Mouse (Mus musculus): ENCODE measurements around the gene Egfr.

Egfr gene

DNA sequence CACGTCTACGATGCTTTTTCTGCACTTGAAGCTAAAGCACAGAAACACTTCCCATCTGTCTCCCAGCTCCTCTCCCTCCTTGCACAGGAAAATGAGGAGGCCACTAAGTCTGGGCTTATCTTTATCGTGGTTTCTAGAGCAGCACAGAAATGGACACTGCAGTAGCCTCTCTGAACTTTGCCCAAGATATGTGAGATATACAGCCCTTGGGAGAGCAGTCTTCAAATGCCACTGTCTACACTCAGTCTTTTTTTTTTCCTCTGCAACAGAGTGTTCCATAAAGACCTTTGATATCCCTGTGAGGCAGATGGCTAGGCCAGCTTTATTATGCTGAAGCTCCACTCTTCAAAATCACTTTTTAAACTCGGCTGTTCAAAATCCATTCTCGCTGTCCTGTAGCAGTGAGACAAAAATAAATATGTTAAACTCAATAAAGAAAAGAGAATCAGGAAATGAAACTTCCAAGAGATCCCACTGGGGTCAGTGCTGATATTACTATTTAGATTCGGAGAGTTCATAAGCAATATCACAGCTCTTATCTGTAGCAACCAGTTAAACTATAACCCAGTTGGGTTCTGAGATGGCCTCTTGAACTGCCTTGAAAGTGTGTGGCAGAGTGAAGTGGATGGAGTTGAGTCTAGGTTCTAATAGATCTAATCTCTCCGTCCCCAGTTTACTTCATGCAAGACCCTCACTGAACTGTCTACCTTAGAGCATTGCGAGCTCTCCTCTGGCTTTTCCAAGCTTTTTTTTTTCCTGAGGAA is 148.8 kb downstream of the Egfr start:
- no peak for DNase-seq

DNA sequence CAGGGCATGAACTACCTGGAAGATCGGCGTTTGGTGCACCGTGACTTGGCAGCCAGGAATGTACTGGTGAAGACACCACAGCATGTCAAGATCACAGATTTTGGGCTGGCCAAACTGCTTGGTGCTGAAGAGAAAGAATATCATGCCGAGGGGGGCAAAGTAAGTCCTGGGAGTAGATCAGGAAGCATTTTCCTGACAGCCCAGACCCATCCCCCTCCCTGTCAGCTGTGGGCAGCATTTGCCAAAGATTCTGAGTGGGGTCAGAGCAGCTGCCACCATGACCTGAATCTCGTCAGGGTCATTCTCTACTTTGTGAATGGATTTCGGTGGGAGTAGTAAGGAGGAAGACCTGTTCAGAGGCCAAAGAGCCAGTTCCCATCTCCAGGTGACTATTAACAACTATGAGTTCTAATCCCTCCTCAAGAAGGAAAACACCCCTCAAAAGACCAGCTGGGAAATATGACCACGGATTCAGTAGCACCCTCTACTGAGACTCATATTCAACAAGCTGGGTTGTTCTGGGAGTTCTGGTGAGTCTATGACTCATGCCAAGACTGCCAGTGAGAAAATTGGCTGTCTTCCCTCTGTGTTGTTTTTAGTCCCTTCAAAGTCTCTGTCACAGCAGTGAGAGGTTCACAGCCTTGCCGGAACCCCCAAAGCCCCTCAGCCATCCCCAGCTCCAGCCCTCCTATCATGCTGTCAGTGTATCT is 152.5 kb downstream of the Egfr start:
- DNase-seq, result no peak

DNA sequence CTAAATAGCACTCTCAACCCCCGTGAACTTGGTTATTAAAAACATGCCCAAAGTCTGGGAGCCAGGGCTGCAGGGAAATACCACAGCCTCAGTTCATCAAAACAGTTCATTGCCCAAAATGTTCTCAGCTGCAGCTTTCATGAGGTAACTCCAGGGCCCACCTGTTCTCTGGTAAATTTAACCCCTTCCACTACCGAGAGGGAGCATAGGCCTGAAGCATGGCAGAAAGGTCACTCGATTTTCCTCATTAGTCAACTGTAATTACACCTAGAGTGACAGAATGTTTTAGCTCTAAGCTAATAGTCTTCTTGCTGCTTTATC is 153.0 kb downstream of the Egfr start:
- DNase-seq, result no peak

DNA sequence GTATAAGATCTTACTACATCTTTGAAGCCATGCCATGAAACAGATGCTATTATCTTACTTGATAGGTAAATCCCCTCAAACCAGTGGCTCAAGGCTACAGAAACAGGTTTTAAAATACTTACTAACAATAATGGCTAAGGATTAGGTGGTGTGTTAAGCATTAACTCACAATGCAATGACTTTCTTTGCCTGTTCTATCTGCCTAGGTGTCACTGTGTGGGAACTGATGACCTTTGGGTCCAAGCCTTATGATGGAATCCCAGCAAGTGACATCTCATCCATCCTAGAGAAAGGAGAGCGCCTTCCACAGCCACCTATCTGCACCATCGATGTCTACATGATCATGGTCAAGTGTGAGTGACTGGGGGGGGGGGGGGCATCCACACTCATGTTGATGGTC is 154.5 kb downstream of the Egfr start:
- DNase-seq, result no peak

DNA sequence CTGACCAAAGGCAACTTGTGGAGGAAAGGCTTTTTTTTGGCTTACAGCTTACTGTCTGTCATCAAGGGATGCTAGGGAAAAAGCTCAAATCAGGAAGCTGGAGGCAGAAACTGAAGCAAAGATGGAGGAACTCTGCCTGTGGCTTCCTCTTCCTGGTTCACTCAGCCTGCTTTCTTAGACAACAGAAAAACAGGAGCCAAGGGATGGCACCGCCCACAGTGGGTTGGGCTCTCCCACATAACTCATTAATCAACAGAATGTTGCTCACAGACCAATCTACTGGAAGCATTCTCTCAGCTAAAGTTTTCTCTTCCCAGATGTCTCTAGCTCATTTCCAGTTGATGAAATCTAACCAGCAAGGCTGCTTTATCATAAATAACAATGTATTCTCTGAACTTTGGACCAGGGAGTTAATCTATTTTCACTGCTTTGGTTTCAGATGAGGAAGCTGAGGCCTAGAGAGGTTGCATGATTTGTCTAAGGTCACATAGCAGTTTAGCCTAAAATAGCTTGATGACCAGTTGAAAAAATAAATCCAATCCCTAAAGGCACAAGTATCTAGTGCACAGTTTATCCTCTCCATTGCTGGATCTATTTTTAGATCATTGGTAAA is 155.6 kb downstream of the Egfr start:
- DNase-seq, result no peak

DNA sequence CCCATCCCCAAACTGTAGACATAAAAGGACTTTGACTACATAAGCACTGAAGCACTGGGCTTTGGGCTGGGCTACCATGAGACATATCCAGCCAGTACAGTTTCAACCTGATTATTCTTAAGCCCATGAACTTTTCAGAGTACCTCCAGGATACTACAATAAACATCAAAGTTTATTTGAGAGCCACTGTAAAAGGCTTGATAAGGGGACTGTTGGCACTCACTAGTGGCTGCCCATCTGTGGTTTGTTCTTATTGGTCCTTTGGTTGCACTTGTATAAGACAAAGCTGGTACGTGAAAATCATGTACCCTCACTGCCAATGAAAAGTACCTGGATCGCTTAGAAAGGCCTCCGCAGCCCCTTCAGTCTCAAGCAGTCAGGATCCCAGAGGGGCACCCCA is 162.8 kb downstream of the Egfr start:
- DNase-seq, result no peak

DNA sequence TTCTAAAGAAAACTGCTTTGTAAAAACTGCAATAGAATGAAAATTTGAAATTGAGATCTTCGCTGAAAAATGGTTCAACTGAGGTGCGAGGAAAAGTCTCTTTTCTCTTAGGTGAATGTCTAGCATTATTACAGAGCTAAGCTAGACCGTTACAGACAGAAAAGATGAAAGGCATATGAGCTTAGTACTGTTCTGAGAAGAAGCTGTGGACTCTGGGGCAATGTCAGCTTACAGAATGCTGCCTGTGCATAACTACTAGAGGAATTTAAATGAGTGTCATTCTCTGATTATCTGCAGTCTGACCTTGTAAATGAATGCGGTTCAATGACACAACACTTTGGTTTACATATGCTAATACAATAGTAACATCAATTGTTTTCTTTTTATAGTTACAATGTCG is 163.8 kb downstream of the Egfr start:
- DNase-seq, result no peak

DNA sequence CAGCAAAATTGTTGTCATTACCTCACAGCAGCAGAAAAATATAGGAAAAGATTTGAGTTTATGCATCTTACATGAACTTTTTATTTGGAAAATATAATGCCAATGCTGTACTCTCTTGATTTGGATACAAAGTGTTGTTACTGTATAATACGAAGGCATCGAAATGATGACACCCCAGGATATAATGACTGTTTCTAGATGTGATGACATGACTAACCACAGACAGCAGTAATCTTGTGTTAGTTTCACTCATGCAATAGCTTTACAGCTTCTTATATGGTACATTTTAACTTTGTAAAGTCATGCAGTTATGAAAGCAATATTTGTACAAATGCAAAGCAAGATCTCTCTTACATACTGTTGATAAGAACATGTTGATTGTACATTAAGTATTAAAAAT is 165.5 kb downstream of the Egfr start:
- DNase-seq, result no peak

DNA sequence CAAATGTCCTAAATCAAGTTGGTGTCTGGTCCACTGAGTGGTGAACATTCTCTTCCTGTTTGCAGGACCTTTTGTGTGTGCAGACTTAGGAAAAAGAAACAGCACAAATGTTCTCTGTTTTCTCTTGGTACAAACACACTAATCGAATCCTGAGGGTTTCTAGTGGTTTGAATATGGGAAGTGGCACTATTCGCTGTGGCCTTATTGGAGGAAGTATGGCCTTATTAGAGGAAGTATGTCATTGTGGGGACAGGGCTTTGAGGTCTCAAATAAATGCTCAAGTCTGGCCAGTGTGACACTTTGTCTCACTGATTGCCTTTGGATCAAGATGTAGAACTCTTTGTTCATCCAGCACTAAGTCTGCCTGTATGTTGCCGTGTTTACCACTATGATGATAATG is 180.2 kb downstream of the Egfr start:
- peak in 1 of 2 experiments; percentile 4 for DNase-seq

DNA sequence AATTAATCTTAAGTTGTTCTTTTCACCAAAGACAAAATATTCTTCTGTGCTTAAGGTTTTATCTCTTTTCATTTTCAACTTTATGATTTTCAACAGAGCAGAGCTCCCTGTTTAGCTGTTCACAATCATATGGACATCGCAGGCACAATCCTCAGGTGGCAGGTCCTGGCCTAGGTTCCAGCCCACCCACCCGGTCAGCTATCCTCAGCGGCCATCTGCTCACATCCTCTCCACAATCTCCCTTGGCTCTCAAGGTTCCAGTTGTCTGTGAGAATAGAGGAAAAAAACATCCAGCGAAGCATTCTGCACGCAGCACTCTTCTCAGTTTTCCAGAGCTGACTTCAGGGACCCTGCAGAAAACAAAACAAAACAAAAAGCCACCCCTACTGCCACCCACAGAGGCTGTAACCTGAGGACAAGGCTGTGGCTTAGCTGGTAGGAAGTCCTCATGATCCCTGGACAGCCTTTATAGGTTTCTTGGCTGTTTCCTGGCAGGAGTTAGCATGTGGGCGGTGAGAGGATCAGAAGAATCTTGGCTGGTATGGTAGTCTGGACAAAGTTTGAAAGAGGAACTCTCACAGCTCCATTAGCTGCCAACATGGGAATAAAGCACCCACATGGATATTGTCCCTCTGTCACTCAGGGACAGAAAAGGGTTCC is 183.7 kb downstream of the Egfr start:
- no peak for DNase-seq

DNA sequence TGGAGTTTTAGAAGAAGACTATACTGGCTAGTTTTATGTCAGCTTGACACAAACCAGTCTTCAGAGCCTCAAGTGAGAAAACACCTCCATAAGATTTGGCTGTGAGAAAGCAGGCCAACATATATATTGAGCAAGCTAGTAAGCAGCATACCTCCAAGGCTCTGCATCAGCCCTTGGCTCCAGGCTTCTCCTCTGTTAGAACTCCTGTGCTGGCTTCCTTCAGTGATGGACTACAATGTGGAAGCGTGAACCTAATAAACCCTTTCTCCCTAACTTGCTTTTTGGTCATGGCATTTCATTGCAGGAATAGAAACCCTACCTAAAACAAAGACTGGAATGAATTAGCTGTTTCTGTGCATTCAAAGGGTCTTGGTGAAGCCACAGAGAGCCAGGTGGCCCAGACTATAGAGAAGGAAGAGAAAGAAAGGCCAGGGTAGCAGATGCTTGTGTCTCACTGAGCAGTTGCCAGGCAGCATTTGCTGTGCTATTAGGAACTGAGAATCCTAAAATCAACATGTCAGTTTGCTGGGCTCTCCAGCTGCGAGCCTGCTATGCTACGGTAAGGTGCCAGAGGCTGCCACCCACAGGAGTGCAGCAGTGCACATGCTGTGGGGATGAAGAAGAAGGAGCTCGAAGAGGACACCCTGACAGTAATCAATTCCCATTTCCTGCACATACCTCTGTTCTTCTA is 189.2 kb downstream of the Egfr start:
- DNase-seq, result no peak

DNA sequence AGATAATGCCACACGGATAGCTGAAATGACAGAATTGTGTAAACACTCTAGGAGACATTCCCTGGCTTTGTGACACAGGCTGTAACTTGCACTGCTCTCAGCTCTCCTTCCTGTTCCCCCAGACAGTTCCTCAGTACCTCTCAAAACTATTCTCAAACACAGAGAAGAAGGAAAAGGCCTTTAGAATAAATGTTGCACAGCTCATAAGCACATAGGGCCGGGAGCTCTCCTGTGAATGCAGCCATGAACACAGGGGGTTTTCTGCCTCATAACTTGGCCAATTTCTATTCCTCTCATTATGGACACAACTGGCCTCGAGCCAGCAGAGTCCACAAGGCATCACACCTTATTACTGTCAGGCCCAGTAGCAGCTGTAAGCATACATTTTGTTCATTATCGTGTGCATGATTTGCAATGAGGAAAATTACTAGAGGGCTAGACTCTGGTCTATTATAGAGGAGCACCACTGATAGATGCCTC is 190.0 kb downstream of the Egfr start:
- no peak for DNase-seq

DNA sequence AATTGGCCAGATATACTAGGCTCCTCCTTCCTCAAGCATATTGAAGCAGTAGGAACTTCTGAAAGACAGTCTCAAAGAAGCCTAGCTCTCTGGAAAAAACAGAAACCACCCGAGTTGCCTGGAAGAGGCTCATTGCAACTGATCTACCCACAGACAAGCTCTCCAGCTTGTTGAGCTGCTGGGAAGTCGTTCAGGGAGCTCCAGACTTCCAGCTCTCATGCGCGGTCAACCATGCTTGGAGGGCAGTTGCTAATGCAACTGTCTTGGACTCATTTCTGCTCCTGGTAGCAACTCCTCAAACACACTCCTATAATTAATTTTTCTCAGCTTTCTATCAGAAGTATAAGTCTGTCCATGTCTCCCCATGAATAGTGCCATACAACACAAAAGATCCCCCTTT is 191.0 kb downstream of the Egfr start:
- no peak for DNase-seq

DNA sequence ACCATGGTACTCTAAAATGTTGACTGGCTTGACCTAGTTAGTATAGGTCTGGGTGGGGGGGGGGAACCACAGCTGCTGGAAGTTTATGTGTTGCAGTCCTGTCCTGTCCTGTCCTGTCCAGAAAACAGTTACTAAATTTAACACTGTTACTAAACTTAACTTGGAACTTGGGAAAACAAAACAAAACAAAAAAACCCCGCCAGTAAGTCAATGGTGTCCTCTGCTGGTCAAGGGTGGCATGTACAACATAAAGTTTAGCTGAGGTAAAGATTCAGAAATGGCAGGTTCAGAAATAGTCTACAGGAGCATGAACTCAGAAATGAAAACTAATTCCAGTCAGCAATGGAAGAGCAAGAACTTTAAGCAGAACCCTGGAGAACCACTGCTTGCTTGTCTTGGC is 196.8 kb downstream of the Egfr start:
- peak; percentile 25 to 40 for DNase-seq

DNA sequence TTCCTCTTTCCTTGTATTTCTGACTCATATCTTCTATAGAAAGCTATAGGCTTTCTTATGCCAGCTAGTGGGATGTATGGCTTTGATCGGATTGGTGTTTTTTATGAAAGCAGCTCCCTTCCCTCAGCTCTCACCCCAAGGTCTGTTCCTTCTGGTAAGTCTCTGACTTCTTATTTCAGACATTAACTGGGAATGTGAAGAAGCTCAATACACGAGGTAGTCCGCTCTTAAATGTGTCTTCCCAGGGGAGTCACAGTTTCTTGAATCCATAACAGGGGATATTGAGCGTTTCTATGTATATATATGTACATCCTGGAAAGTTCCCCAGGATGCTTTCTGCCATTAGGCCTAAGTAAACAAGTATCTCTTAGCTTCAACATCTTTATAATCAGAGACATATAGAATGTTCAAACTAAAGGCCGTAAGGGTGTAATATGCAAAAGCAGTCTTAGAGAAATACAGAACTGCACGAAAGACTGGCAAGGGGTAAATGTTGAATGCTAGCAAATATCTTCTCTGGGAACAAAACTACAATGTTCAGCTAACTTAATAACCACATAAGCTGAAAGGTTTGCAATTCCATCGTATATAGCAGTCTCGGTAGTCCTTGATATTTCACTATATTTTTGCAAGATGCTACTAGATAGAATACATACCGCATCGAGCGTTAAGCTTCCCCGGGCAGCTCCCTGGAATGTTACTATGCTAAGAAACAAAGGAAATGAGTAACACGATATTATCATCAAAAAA is 198.4 kb downstream of the Egfr start:
- DNase-seq, result no peak

DNA sequence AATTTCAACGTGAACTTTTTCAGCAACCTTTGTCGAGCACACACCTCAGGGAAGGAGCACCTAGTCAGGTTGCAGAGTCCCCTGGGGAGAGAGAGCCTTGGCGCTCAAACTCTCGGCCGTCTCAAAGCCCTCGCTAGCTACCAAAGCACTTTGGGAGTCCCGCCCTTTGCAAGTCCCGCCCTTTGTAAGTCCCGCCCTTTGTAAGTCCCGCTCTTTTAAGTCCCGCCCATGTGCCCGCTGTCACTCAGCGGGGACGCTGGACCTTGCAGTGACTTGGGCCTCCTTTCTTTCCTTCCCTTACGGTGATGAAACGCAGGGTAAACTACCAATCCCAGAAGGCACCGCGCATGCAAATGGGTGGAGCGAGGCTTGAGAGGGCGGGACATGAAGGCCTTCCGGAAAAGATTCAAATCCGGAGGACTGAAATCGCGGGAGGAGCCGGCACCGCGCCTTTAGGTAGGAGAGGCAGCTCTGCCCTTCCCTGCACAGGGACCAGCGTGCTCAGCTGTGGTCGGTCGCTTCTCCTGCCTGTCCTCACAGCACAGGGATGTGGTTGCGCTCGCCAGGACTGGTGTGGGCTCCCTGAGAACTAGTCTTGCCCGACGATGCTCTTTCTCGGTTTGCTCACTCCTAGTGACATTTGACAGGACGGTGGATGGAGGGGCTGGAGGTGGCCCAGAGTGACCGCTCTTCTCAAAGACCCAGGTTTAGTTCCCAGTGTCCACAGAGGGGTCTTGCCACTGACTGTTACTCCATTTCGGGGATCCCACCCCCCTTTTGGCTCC is 199.2 kb downstream of the Egfr start, which contains the start of gene Fbxo48:
Gene Fbxo48 (plus strand): TSS at position 400 of the 785 bp plus-strand sequence.
- DNase-seq, result peak; percentile 96 to 98

DNA sequence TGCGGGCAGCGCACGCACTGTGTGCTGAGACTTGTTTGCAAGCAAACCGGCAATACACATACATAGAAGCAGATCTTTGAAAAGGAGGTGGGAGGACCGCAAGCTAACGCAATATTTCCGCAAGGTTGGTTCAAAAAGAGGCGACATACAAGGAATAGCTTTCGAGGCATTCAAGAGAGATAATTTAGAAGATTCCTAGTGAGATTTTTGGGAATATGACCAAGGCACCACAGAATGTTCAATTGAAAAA is 199.7 kb downstream of the Egfr start:
- no peak for DNase-seq

DNA sequence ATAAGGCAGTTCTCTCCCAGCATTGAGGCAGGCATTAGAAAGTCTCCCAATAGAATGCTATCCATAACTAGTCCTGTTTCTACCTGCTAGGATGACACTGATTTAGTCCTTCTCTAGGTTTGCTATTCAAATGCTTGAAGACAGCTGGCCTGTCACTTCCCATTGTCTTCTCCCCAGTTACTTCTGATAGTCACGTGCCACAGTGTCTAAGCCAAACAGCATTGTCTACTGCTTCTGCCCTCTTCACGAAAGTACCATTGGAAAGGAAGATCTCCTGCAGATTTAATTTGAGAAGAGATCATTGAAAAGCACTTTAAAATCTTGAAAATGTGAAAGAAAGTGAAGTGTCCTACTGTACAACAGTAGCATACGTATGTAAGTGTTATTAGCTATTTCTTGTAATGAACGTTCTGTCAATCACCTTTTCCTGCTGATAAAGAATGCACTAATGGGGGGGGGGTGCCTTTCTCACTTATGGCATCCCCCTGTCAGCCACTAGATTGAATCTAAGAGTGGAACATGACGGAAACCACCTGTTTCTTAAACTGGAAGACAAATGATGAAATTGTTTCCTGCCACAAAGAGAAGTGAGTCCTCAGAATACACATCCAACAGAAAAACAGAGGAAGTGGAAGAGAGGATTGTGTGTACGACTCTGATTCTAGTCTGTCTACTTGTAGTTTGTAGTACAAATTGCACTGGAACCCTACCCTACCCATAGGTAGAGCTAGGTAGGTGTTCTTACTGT is 204.3 kb downstream of the Egfr start:
- DNase-seq, result peak; percentile 18 to 22

DNA sequence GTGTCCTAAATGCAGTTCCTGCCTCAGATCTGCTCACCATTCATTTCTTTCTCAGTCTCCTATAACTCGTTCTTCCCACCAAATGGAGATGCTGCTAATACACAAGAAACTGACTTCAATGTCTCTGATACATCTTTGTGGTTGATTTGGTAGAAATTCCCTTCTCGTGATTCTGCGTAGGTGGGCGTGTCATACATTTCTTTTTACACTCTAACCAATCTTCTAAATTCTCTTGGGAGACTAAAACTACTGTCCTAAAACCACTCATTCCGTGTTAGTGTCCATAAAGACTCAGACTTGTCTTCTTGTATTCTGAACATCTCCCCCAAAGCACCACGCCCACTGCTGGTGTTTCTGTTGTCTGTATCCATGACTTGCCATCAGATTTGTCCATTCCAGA is 205.0 kb downstream of the Egfr start:
- DNase-seq, result peak; percentile 14 to 37

DNA sequence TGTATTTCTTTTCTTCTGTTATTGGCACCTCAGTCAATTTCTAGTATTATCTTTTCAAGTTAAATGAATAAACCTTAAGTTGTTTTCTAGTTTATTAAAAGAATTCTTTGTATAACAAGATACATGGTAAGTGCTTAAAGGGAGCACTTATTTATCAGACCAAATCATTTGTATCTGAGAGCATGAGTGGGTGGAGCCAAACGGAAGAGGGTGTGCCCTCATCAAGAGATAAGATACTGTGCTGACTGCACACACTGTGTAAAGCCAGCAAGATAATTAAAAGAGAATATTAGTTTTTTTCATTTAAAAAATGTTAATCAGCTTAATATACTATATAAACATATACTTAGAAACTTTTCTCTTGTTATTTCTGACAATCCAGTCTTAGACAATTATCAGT is 206.5 kb downstream of the Egfr start:
- DNase-seq, result no peak

Data from B cell, adult 2 months (primary cell).